Mouse (Mus musculus): ENCODE measurements around the gene Fam71e1.

DNA sequence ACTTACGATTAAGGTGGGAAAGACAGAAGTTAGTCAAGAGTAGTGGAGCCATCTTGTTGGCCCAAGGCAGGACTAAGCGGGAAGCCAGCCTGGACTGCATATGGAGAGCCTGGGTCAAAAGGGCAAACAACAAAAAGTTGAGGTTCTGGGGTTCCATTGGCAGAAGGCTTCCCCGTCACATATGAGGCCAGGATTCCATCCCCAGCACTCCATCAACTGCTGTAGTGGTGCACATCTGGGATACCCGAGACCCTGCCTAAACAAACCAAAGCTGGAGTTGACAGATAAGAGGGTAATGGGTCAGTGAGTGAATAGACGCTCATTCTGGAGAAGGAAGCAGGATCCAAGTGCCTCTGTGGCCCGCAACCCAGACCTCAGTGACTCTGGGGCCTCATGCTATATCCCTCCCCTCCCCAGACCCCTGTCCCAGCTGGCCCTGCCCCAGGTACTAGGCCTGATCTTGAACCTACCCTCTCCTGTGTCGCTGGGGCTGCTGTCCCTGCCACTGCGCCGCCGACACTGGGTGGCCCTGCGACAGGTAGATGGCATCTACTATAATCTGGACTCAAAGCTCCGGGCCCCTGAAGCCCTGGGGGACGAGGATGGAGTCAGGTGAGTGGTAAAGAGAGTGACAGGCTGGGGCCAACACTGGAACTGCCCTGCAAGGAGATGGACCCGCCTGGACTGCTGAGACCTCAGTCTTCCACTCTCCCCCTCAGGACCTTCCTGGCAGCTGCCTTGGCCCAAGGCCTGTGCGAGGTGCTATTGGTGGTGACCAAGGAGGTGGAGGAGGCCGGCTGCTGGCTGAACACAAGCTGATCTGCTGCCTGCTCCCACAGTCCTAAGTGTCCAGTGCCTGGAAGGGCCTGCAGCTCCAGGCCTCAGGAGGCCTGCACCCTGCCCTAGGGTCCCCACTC lies 25.4 kb upstream of the Fam71e1 start:
- TF ChIP-seq CTCF (IDR thresholded peaks at IDR 0.05; ENCODE audit: low read depth, low read length) = no peak
- TF ChIP-seq POLR2A (IDR thresholded peaks at IDR 0.05; ENCODE audit: extremely low read depth, insufficient read depth, low read length) = no peak
